In the genomic region with DNA sequence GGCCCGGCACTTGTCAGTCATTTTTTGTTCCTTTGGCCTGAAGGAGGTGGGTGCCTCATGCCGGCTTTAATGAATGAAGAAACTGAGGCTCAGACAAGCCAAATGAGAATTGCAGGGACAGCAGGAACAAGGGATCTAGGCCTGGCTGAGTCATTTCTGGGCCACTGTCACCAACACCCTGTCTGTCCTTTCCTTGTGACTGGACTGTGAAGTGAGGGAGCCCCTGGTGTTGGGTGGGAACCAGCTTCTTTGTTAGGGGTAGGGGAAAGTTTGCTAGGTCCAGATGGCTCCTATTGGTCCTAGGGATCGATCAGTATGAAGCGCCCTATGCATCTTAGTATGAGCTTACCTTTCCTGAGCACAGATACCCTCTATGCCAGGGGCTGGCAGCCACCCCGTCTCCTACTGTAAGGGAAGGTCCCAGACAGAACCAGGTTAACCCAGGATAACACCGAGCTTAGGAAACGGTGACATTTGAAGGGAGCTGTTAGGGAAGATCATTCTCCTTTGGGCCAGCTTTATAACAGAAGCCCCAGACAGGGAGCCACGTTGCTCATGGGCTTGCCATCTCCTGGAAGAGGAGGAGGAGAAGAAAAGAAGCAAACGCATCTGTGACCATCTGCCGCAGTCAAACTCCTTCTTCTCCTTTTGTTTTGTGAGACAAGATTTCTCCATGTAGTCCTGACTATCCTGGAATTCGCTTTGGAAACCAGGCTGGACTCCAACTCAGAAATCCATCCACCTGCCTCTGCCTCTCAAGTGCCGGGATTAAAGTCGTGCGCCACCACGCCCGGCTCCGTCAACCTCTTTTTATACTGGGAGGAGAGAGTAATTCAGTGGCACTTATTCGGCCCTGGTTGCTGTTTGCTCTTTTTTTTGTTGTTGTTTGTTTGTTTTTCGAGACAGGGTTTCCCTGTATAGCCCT, we compare ENCODE assay signal across 8 mouse cellular contexts. TPM values are rescaled to one million over a fixed set of nuclear protein-coding genes. Genes with fewer than 3 reads are reported as not detected.
A peak's percentile ranks its signal among the peaks of the same experiment; 100 is the strongest.
DNase-seq lines count a peak whose midpoint lies in the region; ATAC-seq lines count a peak whose summit lies in the region.

No protein-coding gene starts in this region.

- WGBS in heart, embryonic 16.5 days: 84% methylated on average over 19 of the region's 19 CpGs
- 82% methylated on average over 19 of the region's 19 CpGs for WGBS in embryonic facial prominence, embryonic 10.5 days
- 81% methylated on average over 19 of the region's 19 CpGs for whole genome bisulfite sequencing in hindbrain, embryonic 14.5 days
- WGBS in midbrain, embryonic 12.5 days: 81% methylated on average over 19 of the region's 19 CpGs

- ATAC-seq in heart, embryonic 16.5 days (replicated peaks; ENCODE audit: extremely low read depth, insufficient read depth, low FRiP score): no peak
- no peak for ATAC-seq in hindbrain, embryonic 14.5 days (ENCODE audit: low FRiP score)
- no peak for ATAC-seq in midbrain, embryonic 12.5 days (ENCODE audit: low FRiP score, low read depth)
- ATAC-seq in monocyte, adult 5-6 weeks (replicated peaks; ENCODE audit: insufficient number of reproducible peaks, low FRiP score, low TSS enrichment, poor library complexity, severe bottlenecking): no peak

- peaks cover 39% of the 10 kb centered on the region for H3K4me1 ChIP-seq in heart, embryonic 16.5 days (ENCODE audit: control insufficient read depth, insufficient read depth, low read length)
- H3K4me1 ChIP-seq in embryonic facial prominence, embryonic 10.5 days: peaks cover 57% of the 10 kb centered on the region
- H3K4me1 ChIP-seq in hindbrain, embryonic 14.5 days (replicated peaks; ENCODE audit: control insufficient read depth, insufficient read depth, low read length): peaks cover 34% of the 10 kb centered on the region
- H3K4me1 ChIP-seq in midbrain, embryonic 12.5 days: peaks cover 48% of the 10 kb centered on the region

- H3K36me3 ChIP-seq in heart, embryonic 16.5 days (ENCODE audit: control insufficient read depth, insufficient read depth): 0 out of 2 replicates have a peak, but pooled peaks cover 2% of the 10 kb centered on the region
- peaks cover 10% of the 10 kb centered on the region for H3K36me3 ChIP-seq in embryonic facial prominence, embryonic 10.5 days (replicated peaks)
- peaks cover 11% of the 10 kb centered on the region; the same call in 1 of the 2 replicates for H3K36me3 ChIP-seq in hindbrain, embryonic 14.5 days (replicated peaks; ENCODE audit: control insufficient read depth, insufficient read depth)
- no peaks in the 10 kb centered on the region for H3K36me3 ChIP-seq in midbrain, embryonic 12.5 days

- DNase-seq in heart, postnatal 25 days (ENCODE audit: low spot score): no peak
- no peak for DNase-seq in embryonic facial prominence, embryonic 10.5 days (ENCODE audit: low spot score)
- DNase-seq in hindbrain, embryonic 14.5 days (ENCODE audit: low spot score): no peak
- DNase-seq in gastrocnemius, postnatal 4 days (ENCODE audit: low spot score in 2 of 2): no peak
- DNase-seq in thymus, postnatal 0 days (ENCODE audit: low spot score): no peak

- peak overlapping the region; percentile 81 for H3K9ac ChIP-seq in heart, embryonic 16.5 days (ENCODE audit: low read length)
- peak overlapping the region; percentile 66; the same call in 1 of the 2 replicates for H3K9ac ChIP-seq in hindbrain, embryonic 14.5 days
- no peak overlapping the region for H3K9ac ChIP-seq in midbrain, embryonic 12.5 days (replicated peaks)

- peak overlapping the region; percentile 69 for H3K27ac ChIP-seq in heart, embryonic 16.5 days (ENCODE audit: low read length)
- H3K27ac ChIP-seq in embryonic facial prominence, embryonic 10.5 days (replicated peaks): peak overlapping the region; percentile 82
- no peak overlapping the region for H3K27ac ChIP-seq in hindbrain, embryonic 14.5 days
- H3K27ac ChIP-seq in midbrain, embryonic 12.5 days (replicated peaks): peak overlapping the region; percentile 93

- peak overlapping the region; percentile 71; the same call in 1 of the 2 replicates for H3K4me3 ChIP-seq in heart, embryonic 16.5 days (ENCODE audit: low read length)
- peak overlapping the region; percentile 84 for H3K4me3 ChIP-seq in embryonic facial prominence, embryonic 10.5 days
- peak overlapping the region; percentile 72 for H3K4me3 ChIP-seq in hindbrain, embryonic 14.5 days (replicated peaks; ENCODE audit: low read length)
- 0 out of 2 replicates have a peak overlapping the region, but pooled peaks have one; percentile 74 for H3K4me3 ChIP-seq in midbrain, embryonic 12.5 days

- H3K27me3 ChIP-seq in heart, embryonic 16.5 days (ENCODE audit: control insufficient read depth, insufficient read depth, low read length): no peaks in the 10 kb centered on the region
- H3K27me3 ChIP-seq in embryonic facial prominence, embryonic 10.5 days (replicated peaks; ENCODE audit: low read depth, poor library complexity, severe bottlenecking): peaks cover 37% of the 10 kb centered on the region
- H3K27me3 ChIP-seq in hindbrain, embryonic 14.5 days (ENCODE audit: control insufficient read depth, insufficient read depth, low read length): peaks cover 24% of the 10 kb centered on the region
- H3K27me3 ChIP-seq in midbrain, embryonic 12.5 days: peaks cover 33% of the 10 kb centered on the region

- intact Hi-C loops in heart, postnatal 25 days (cut with DNase I): no loop called here

- H3K9me3 ChIP-seq in heart, embryonic 16.5 days (replicated peaks; ENCODE audit: control insufficient read depth, low read length): no peaks in the 10 kb centered on the region
- no peaks in the 10 kb centered on the region for H3K9me3 ChIP-seq in embryonic facial prominence, embryonic 10.5 days
- H3K9me3 ChIP-seq in hindbrain, embryonic 14.5 days (ENCODE audit: control insufficient read depth, low read length): no peaks in the 10 kb centered on the region
- no peaks in the 10 kb centered on the region for H3K9me3 ChIP-seq in midbrain, embryonic 12.5 days

- H3K4me2 ChIP-seq in heart, embryonic 16.5 days (ENCODE audit: low read depth, low read length): peak overlapping the region; percentile 91
- peak overlapping the region; percentile 98 for H3K4me2 ChIP-seq in hindbrain, embryonic 14.5 days (replicated peaks)
- H3K4me2 ChIP-seq in midbrain, embryonic 12.5 days (replicated peaks): peak overlapping the region; percentile 98

RNA-seq across cellular contexts. Expression of a gene that starts 1.0 kb away (rescaled TPM):
- 3.3 and 3.8 TPM in 2 replicates for polyA plus RNA-seq in heart, embryonic 16.5 days (2015; fragmentation: Nextera tagmentation; extraction: Ambion mirVana)
- 1 to 10 TPM; 8.2 to 8.7 TPM for total RNA-seq in heart, postnatal 25 days (2021)
- polyA plus RNA-seq in embryonic facial prominence, embryonic 10.5 days (2016; fragmentation: Nextera tagmentation; extraction: Ambion mirVana): 1.9 and 2.0 TPM in 2 replicates
- polyA plus RNA-seq in hindbrain, embryonic 14.5 days (2014; fragmentation: Nextera tagmentation; extraction: Ambion mirVana): 2.2 and 4.0 TPM in 2 replicates
- polyA plus RNA-seq in midbrain, embryonic 12.5 days (2016; fragmentation: Nextera tagmentation; extraction: Ambion mirVana): 2.6 and 3.4 TPM in 2 replicates
- 63.7 to 114 TPM (median 92.9 TPM) in 3 replicates for total RNA-seq in monocyte, adult 5-6 weeks (2017)
- total RNA-seq in gastrocnemius, postnatal 4 days (2021): 1 to 10 TPM; 3.1 to 3.4 TPM
- polyA plus RNA-seq in thymus, postnatal 0 days (2015; fragmentation: Nextera tagmentation; extraction: Ambion mirVana): 15.7 and 19.1 TPM in 2 replicates

RNA-seq across cellular contexts. Expression of a gene that starts 1.3 kb away (rescaled TPM):
- polyA plus RNA-seq in heart, embryonic 16.5 days (2015; fragmentation: Nextera tagmentation; extraction: Ambion mirVana): 139 and 147 TPM in 2 replicates
- 10 to 100 TPM; 61.6 to 66.8 TPM for total RNA-seq in heart, postnatal 25 days (2021)
- 174 and 177 TPM in 2 replicates for polyA plus RNA-seq in embryonic facial prominence, embryonic 10.5 days (2016; fragmentation: Nextera tagmentation; extraction: Ambion mirVana)
- 84.6 and 97.6 TPM in 2 replicates for polyA plus RNA-seq in hindbrain, embryonic 14.5 days (2014; fragmentation: Nextera tagmentation; extraction: Ambion mirVana)
- 132 and 136 TPM in 2 replicates for polyA plus RNA-seq in midbrain, embryonic 12.5 days (2016; fragmentation: Nextera tagmentation; extraction: Ambion mirVana)
- total RNA-seq in monocyte, adult 5-6 weeks (2017): 162 to 274 TPM (median 251 TPM) in 3 replicates
- total RNA-seq in gastrocnemius, postnatal 4 days (2021): 10 to 100 TPM; 57.0 to 57.9 TPM
- polyA plus RNA-seq in thymus, postnatal 0 days (2015; fragmentation: Nextera tagmentation; extraction: Ambion mirVana): 210 and 226 TPM in 2 replicates

RNA-seq across cellular contexts. Expression of a gene that starts 30.7 kb away (rescaled TPM):
- 16.4 and 17.2 TPM in 2 replicates for polyA plus RNA-seq in heart, embryonic 16.5 days (2015; fragmentation: Nextera tagmentation; extraction: Ambion mirVana)
- 1 to 10 TPM; 1.1 to 2.0 TPM for total RNA-seq in heart, postnatal 25 days (2021)
- 37.8 and 39.3 TPM in 2 replicates for polyA plus RNA-seq in embryonic facial prominence, embryonic 10.5 days (2016; fragmentation: Nextera tagmentation; extraction: Ambion mirVana)
- 16.4 and 16.8 TPM in 2 replicates for polyA plus RNA-seq in hindbrain, embryonic 14.5 days (2014; fragmentation: Nextera tagmentation; extraction: Ambion mirVana)
- polyA plus RNA-seq in midbrain, embryonic 12.5 days (2016; fragmentation: Nextera tagmentation; extraction: Ambion mirVana): 41.0 and 44.6 TPM in 2 replicates
- total RNA-seq in monocyte, adult 5-6 weeks (2017): 5.9 to 10.5 TPM (median 9.9 TPM) in 3 replicates
- 1 to 10 TPM; 4.0 to 4.3 TPM for total RNA-seq in gastrocnemius, postnatal 4 days (2021)
- polyA plus RNA-seq in thymus, postnatal 0 days (2015; fragmentation: Nextera tagmentation; extraction: Ambion mirVana): 4.3 and 5.3 TPM in 2 replicates
